Mouse (Mus musculus) lung, adult 2 months (tissue): ENCODE data around the gene Gopc. TPM values are rescaled to one million over a fixed set of nuclear protein-coding genes. Genes with fewer than 3 reads are reported as not detected.
"Not testable (repeated sequence)": the region's sequence is repeated elsewhere in the genome, so short reads cannot be mapped to it uniquely, and the experiment has no call there.

Experiments
- DNase-seq: peaks from one replicate; pipeline ENCODE4 v3.0.0; 2022
- H3K4me1 ChIP-seq: fragments of 200-500 bp; 2 replicates; pipeline ENCODE4 v1.6.1; 2011; ENCODE audit warnings: low read length; ENCODE audit not compliant: control insufficient read depth, insufficient read depth
- H3K4me3 ChIP-seq: fragments of 200-500 bp; replicated peaks from 2 replicates; pipeline ENCODE3; 2011; ENCODE audit warnings: low read depth, mild to moderate bottlenecking, control low read depth, low read length; ENCODE audit errors: extremely low read depth
- CTCF ChIP-seq: fragments of 200-500 bp; IDR thresholded peaks from 2 replicates; pipeline ENCODE4 v1.5.1; 2011; ENCODE audit warnings: mild to moderate bottlenecking, low read length, control low read depth; ENCODE audit not compliant: insufficient read depth
- POLR2A ChIP-seq: fragments of 200-500 bp; IDR thresholded peaks from 2 replicates; pipeline ENCODE4 v1.6.1; 2011; ENCODE audit warnings: low read depth, mild to moderate bottlenecking, control low read depth, low read length, borderline replicate concordance; ENCODE audit errors: extremely low read depth
- WGBS: fragments of 180-500 bp; shearing (Covaris S2); methylation state at CpG from one replicate; pipeline ENCODE4 v1.1.7; 2018; 5-methylcytosine and 5-hydroxymethylcytosine counted together
- polyA plus RNA-seq: library from polyadenylated mRNA; depleted of rRNA; stranded (reverse); fragments of >200 nt; gene quantifications from 2 replicates; pipeline ENCODE4 v1.2.3, GENCODE M21; 2012

Gopc gene
- polyA plus RNA-seq, 1 experiment: 6.4 TPM

- 72% methylated on average over 4 of the region's 4 CpGs for WGBS
- TF ChIP-seq CTCF (no peak), POLR2A (no peak)
- Histone ChIP-seq H3K4me1 (peaks cover 2% of the 10 kb centered on the region; the same call in 1 of the 2 replicates), H3K4me3 (no peak overlapping the region)
- no peak for DNase-seq
Measured at GRCm38 (mm10) chr10:52373834-52374233, 8.1 kb downstream of the Gopc start.

DNA sequence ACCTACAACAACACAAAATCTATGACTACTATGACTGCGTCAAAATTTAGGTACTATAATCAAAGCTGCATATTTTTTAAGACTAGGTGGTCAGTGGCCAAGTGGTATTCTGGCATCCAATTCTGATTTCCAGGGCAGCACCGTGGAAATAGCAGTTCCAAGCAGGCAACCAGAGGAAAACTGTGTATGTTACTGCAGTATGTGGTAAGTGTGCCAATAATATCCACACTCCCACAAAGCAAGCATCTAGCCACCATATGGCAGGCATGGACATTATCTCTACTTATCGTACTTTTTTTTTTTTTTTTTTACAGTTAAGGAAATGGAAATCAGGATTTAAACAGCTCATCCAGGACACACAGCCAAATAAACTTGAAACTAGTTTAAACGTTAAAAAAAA is 13.5 kb downstream of the Gopc start:
- no peak overlapping the region for H3K4me3 ChIP-seq
- no peaks in the 10 kb centered on the region for H3K4me1 ChIP-seq
- DNase-seq: no peak
- 72% methylated on average over 4 of the region's 4 CpGs for WGBS
- TF ChIP-seq POLR2A (no peak), CTCF (no peak)

DNA sequence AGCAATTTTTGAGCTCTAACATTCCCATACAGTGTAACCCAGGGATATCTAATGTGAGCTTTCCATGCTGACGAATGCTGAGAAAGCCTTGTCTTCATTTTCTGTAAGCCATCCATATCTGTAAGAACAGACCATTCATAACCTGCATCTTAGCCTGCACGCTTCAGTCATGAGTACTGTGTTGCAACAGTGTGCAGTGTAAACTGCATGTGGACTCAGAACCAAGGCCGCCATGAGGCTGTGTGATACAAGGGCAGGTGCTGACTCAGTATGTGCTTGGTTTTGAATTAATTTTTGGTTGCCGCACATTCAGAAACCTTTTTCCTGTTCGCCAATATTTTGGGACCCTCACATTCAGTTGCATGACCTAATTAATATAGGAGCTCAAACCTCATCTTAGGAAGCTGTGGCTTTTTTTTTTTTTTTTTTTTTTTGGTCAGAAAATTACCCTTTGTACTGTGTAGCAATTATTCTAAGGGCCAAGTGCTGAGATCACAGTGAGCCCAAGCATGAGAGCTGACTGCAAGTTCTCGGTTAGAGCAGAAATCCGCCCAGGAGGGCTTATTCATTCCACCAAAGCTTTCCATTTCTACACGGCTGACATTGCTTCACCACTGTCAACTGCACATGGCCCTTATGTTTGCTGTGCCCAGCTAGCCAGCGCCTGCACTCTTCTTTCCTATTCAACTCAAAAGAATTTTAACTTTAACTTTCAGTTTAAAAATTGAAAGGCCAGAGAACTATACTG is 20.9 kb downstream of the Gopc start:
- TF ChIP-seq CTCF: no peak
- no peak for TF ChIP-seq POLR2A
- no peaks in the 10 kb centered on the region for H3K4me1 ChIP-seq

GRCm38 (mm10) chr10:52360241-52360735 is 21.6 kb downstream of the Gopc start:
- 99% methylated on average over 4 of the region's 4 CpGs for WGBS
- H3K4me3 ChIP-seq: no peak overlapping the region
- H3K4me1 ChIP-seq: no peaks in the 10 kb centered on the region
- DNase-seq: no peak
- TF ChIP-seq POLR2A (no peak), CTCF (no peak)

More for the DNA sequence above, 20.9 kb downstream of the Gopc start:
- no peak for DNase-seq
- 89% methylated on average over 9 of the region's 9 CpGs for WGBS
- no peak overlapping the region for H3K4me3 ChIP-seq

- no peak for DNase-seq
- no peaks in the 10 kb centered on the region for H3K4me1 ChIP-seq
- TF ChIP-seq CTCF (no peak), POLR2A (no peak)
- WGBS: 74% methylated on average over 2 of the region's 2 CpGs
- no peak within 1 kb of the TSS for H3K4me3 ChIP-seq
Measured at GRCm38 (mm10) chr10:52358467-52358866, 23.5 kb downstream of the Gopc start, which contains the start of gene Gm26741. Gene Gm26741, plus strand, starts transcription at chr10:52358767.

GRCm38 (mm10) chr10:52353184-52353583 is 28.7 kb downstream of the Gopc start:
- Histone ChIP-seq H3K4me3 (no peak overlapping the region), H3K4me1 (no peaks in the 10 kb centered on the region)
- no peak for TF ChIP-seq CTCF
- TF ChIP-seq POLR2A: no peak
- DNase-seq: no peak
- WGBS: 81% methylated on average over 9 of the region's 9 CpGs

DNA sequence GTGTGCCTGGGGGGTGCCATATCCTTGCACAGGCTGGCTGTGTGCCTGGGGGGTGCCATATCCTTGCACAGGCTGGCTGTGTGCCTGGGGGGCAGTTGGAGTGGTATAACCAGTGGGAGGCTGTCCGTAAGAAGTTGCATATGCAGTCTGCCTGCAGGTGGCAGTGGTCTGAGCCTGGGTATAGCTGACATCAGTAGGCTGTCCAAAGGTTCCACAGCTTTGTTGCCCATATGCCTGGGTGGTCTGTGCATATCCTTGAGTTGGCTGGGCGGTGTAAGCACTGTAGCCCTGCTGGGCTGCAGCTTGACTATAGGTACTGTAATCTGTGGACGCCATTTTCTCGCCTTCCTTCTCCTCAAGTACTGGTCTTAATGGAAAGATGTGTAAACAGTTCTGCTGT is 38.6 kb downstream of the Gopc start:
- DNase-seq, H3K4me3 ChIP-seq, H3K4me1 ChIP-seq: not testable (repeated sequence)
- 91% methylated on average over 4 of the region's 4 CpGs for WGBS
- peak; percentile 28; the same call in 1 of the 2 replicates for TF ChIP-seq CTCF

GRCm38 (mm10) chr10:52331007-52331406 is 50.9 kb downstream of the Gopc start:
- H3K4me3 ChIP-seq: no peak overlapping the region
- TF ChIP-seq POLR2A (no peak), CTCF (peak; percentile 12; the same call in 1 of the 2 replicates)
- DNase-seq: peak; percentile 10
- H3K4me1 ChIP-seq: no peaks in the 10 kb centered on the region
- WGBS: 0% methylated on average over 1 of the region's 1 CpGs

DNA sequence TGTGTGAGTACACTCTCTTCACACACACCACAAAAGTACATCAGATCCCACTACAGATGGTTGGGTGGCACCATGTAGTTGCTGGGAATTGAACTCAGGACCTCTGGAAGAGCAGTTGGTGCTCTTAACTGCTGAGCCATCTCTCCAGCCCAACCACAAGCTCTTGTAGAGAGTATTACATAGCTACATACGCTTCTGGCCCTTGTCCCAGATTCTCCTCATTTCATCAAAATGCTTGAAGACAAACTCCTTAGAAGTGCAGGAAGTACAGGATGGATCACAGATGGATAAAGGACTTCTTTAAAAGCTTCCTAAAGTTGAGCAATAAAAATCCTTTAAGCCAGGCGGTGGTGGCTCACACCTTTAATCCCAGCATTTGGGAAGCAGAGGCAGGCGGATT is 60.0 kb downstream of the Gopc start:
- DNase-seq: no peak
- Histone ChIP-seq H3K4me1 (no peaks in the 10 kb centered on the region), H3K4me3 (no peak overlapping the region)
- no peak for TF ChIP-seq POLR2A
- no peak for TF ChIP-seq CTCF
- 81% methylated on average over 3 of the region's 3 CpGs for WGBS
